Mouse (Mus musculus) liver, embryonic 12.5 days (tissue): ENCODE measurements at regions not wholly inside any gene's neighbourhood (a gene's known extent, or its start where the extent isn't known, plus 50 kb on each side); places are given as distances from the start of the nearest gene placed in this dataset.

ENCODE experiments used
- ATAC-seq: fragments of 200-750 bp; cut with Nextera tagmentation; 2 replicates; pipeline ENCODE4 v1.8.0; 2017; ENCODE audit warnings: moderate number of reproducible peaks, mild to moderate bottlenecking, moderate library complexity
- H3K27ac ChIP-seq: fragments of 300-500 bp; sonication (generic); 2 replicates; pipeline ENCODE4 v1.5.1; 2016; ENCODE audit warnings: mild to moderate bottlenecking
- H3K27me3 ChIP-seq: fragments of 300-500 bp; sonication (generic); replicated peaks from 2 replicates; pipeline ENCODE4 v1.6.1; 2016; ENCODE audit warnings: mild to moderate bottlenecking, moderate library complexity
- H3K36me3 ChIP-seq: fragments of 300-500 bp; sonication (generic); 2 replicates; pipeline ENCODE4 v1.6.1; 2016; ENCODE audit warnings: mild to moderate bottlenecking, moderate library complexity
- H3K4me1 ChIP-seq: fragments of 300-500 bp; sonication (generic); 2 replicates; pipeline ENCODE4 v1.6.1; 2016
- H3K4me2 ChIP-seq: fragments of 300-500 bp; sonication (generic); 2 replicates; pipeline ENCODE4 v1.6.1; 2016; ENCODE audit warnings: mild to moderate bottlenecking, moderate library complexity
- H3K4me3 ChIP-seq: fragments of 300-500 bp; sonication (generic); 2 replicates; pipeline ENCODE4 v1.5.1; 2016; ENCODE audit warnings: mild to moderate bottlenecking, moderate library complexity
- H3K9ac ChIP-seq: fragments of 300-500 bp; sonication (generic); 2 replicates; pipeline ENCODE4 v1.6.1; 2016; ENCODE audit warnings: mild to moderate bottlenecking, moderate library complexity
- H3K9me3 ChIP-seq: fragments of 300-500 bp; sonication (generic); replicated peaks from 2 replicates; pipeline ENCODE4 v1.6.1; 2016; ENCODE audit warnings: mild to moderate bottlenecking, moderate library complexity
- WGBS: fragments of 180-500 bp; shearing (Covaris S2); methylation state at CpG from one replicate; pipeline ENCODE4 v1.1.7; 2016; ENCODE audit not compliant: insufficient replicate concordance; 5-methylcytosine and 5-hydroxymethylcytosine counted together

DNA sequence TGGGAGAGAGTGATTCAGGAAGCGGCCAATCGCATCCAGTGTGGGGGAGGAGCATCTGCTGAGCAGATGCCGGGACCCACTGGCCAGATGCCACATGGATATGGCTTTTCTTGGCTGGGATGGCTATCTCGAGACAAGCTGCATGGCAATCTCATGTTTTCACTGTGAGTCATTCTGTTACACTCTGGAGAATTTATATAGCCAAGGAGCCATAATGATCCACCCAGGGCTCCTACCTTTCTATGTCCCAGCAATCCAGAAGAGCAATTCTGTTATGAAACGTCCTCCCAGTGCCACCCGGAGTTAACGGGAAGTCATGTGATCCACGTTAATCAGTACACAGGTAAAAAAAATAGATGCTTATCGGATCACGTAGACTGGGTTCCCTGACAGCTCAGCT, 175.7 kb upstream of the Klf4 start:
- H3K27me3 ChIP-seq = no peaks in the 10 kb centered on the region
- no peak overlapping the region for H3K4me3 ChIP-seq
- no peak overlapping the region for H3K27ac ChIP-seq
- H3K9me3 ChIP-seq = no peaks in the 10 kb centered on the region
- no peak overlapping the region for H3K4me2 ChIP-seq
- 70% methylated on average over 10 of the region's 10 CpGs for WGBS
- H3K36me3 ChIP-seq = no peaks in the 10 kb centered on the region
- H3K9ac ChIP-seq = no peak overlapping the region
- ATAC-seq = no peak
- H3K4me1 ChIP-seq = no peaks in the 10 kb centered on the region

DNA sequence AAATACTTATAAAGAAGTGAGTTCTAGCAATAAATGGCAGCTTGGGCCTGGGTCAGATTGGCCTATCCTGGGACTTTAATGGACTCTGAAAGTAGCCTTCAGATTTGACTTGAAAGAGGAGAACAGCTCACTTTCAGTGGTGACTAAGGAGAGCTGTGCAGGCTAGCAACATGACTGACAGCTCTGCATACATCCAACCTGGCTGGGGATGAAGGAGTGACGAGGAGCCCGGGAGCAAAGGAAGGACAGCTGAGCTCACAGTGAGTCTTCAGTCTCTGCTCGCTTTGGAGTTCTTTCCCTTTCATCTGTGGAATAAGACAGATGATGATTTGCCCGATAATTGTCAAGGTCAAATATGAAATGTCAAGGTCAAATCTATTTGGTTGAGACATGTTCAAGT, 172.7 kb upstream of the Klf4 start:
- Histone ChIP-seq H3K27ac (no peak overlapping the region), H3K27me3 (no peaks in the 10 kb centered on the region), H3K9ac (no peak overlapping the region), H3K4me3 (no peak overlapping the region), H3K36me3 (no peaks in the 10 kb centered on the region), H3K4me1 (no peaks in the 10 kb centered on the region), H3K4me2 (no peak overlapping the region), H3K9me3 (no peaks in the 10 kb centered on the region)
- WGBS = 54% methylated on average over 4 of the region's 4 CpGs
- no peak for ATAC-seq

GRCm38 (mm10) chr4:55703346-55703916, 171.2 kb upstream of the Klf4 start:
- no peak for ATAC-seq
- no peak overlapping the region for H3K4me3 ChIP-seq
- no peak overlapping the region for H3K27ac ChIP-seq
- no peaks in the 10 kb centered on the region for H3K36me3 ChIP-seq
- no peaks in the 10 kb centered on the region for H3K4me1 ChIP-seq
- 48% methylated on average over 2 of the region's 2 CpGs for WGBS
- H3K4me2 ChIP-seq = no peak overlapping the region
- no peak overlapping the region for H3K9ac ChIP-seq
- no peaks in the 10 kb centered on the region for H3K27me3 ChIP-seq
- H3K9me3 ChIP-seq = no peaks in the 10 kb centered on the region

DNA sequence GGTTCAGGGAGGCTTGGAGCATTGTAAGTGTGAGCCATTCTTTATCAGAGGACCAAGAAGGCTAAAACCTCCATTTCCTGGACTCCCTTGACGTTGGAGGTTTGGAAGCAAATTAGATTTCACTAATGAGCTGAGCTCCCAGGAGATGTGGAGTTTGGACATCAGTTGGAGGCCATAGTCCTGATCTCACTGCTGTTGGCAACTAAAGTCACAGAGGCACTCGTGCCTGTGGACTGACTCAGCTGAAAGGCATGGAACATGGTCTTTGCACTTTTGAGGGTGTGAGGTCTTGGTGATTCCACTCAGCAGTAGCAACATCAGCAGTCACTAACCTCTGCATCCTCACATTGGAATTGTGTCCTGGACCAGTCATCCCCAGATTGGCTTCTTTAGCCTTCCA, 169.1 kb upstream of the Klf4 start:
- Histone ChIP-seq H3K9me3 (no peaks in the 10 kb centered on the region), H3K27me3 (no peaks in the 10 kb centered on the region), H3K9ac (no peak overlapping the region), H3K27ac (no peak overlapping the region), H3K4me2 (no peak overlapping the region), H3K4me1 (no peaks in the 10 kb centered on the region), H3K36me3 (no peaks in the 10 kb centered on the region), H3K4me3 (no peak overlapping the region)
- ATAC-seq = no peak
- 54% methylated on average over 2 of the region's 2 CpGs for WGBS

DNA sequence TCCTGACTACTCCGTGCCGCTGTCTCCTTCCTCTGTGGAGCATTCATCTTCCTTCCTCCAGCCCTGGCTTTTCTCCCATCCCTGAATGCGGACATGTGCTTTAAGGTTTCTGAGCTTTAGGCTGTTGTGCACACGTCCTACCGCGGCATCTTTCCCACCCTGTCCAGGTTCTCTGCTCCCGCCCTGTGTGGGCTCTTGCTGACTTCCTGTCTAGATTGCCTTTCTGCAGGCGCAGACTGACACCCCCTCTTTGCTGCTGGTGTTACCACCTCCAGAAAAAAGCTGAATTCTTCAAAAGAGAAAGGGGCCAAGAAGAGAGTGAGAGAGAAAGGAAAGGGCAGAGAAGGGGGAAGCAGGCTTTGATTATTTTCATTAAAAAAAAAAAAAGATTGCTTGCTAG, 167.7 kb upstream of the Klf4 start:
- H3K4me2 ChIP-seq = no peak overlapping the region
- H3K36me3 ChIP-seq = no peaks in the 10 kb centered on the region
- no peak overlapping the region for H3K9ac ChIP-seq
- no peak overlapping the region for H3K4me3 ChIP-seq
- H3K27ac ChIP-seq = no peak overlapping the region
- 55% methylated on average over 8 of the region's 8 CpGs for WGBS
- ATAC-seq = no peak
- no peaks in the 10 kb centered on the region for H3K9me3 ChIP-seq
- no peaks in the 10 kb centered on the region for H3K27me3 ChIP-seq
- H3K4me1 ChIP-seq = no peaks in the 10 kb centered on the region

- no peak overlapping the region for H3K4me2 ChIP-seq
- no peaks in the 10 kb centered on the region for H3K9me3 ChIP-seq
- no peak overlapping the region for H3K9ac ChIP-seq
- no peaks in the 10 kb centered on the region for H3K36me3 ChIP-seq
- no peak for ATAC-seq
- H3K27ac ChIP-seq = no peak overlapping the region
- no peaks in the 10 kb centered on the region for H3K4me1 ChIP-seq
- H3K4me3 ChIP-seq = no peak overlapping the region
- WGBS = 65% methylated on average over 5 of the region's 5 CpGs
- H3K27me3 ChIP-seq = no peaks in the 10 kb centered on the region
Measured at GRCm38 (mm10) chr4:55699161-55699560, 166.9 kb upstream of the Klf4 start.

DNA sequence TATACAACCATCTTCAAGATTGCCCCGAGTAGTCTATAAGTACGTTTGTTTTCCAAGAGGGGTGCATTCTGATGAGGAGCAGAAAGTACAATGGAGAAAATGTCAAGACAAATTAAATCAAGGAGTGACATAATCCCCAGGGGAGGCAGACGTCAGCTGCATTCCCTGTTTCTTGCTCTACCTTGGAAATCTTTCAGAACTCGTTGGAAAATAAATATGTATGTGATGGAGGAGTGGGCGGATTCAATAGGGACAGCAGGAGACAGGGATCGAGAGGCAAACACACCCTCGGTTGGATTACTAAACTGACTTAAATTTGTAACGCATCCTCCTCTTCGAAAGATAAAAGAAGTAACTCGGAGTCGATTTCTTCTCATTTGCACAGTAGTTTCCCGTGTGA, 164.8 kb upstream of the Klf4 start:
- Histone ChIP-seq H3K27me3 (no peaks in the 10 kb centered on the region), H3K36me3 (no peaks in the 10 kb centered on the region), H3K4me2 (no peak overlapping the region), H3K9me3 (no peaks in the 10 kb centered on the region), H3K9ac (no peak overlapping the region), H3K27ac (no peak overlapping the region), H3K4me3 (no peak overlapping the region), H3K4me1 (no peaks in the 10 kb centered on the region)
- ATAC-seq = no peak
- WGBS = 67% methylated on average over 12 of the region's 12 CpGs

DNA sequence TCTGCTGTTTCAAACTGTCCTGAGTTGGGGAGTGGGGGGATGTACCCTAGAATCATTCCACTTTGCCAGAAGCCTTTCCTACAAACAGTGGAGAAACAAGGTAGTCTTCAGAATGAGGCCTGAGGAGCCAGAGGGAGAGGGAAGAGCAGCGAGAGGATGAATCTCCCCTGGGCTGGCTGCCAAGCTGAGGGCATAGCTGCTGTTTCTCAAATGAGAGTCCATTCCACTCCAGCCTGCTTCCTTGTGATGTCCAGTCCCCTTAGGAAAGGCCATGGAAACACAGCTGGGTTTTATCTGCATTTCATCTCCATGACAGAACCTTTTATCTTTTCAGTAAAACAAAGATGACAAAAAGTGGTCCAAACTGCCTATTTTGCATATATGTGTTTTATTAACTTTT, 164.2 kb upstream of the Klf4 start:
- Histone ChIP-seq H3K27ac (no peak overlapping the region), H3K4me1 (no peaks in the 10 kb centered on the region), H3K9me3 (no peaks in the 10 kb centered on the region), H3K36me3 (no peaks in the 10 kb centered on the region), H3K27me3 (no peaks in the 10 kb centered on the region), H3K9ac (no peak overlapping the region), H3K4me3 (no peak overlapping the region), H3K4me2 (no peak overlapping the region)
- WGBS = 50% methylated on average over 1 of the region's 1 CpGs
- no peak for ATAC-seq

GRCm38 (mm10) chr4:55695246-55695645, 163.0 kb upstream of the Klf4 start:
- no peak overlapping the region for H3K27ac ChIP-seq
- H3K9ac ChIP-seq = no peak overlapping the region
- no peak overlapping the region for H3K4me2 ChIP-seq
- ATAC-seq = no peak
- H3K9me3 ChIP-seq = no peaks in the 10 kb centered on the region
- no peak overlapping the region for H3K4me3 ChIP-seq
- H3K36me3 ChIP-seq = no peaks in the 10 kb centered on the region
- no peaks in the 10 kb centered on the region for H3K4me1 ChIP-seq
- WGBS = 74% methylated on average over 1 of the region's 1 CpGs
- H3K27me3 ChIP-seq = no peaks in the 10 kb centered on the region

DNA sequence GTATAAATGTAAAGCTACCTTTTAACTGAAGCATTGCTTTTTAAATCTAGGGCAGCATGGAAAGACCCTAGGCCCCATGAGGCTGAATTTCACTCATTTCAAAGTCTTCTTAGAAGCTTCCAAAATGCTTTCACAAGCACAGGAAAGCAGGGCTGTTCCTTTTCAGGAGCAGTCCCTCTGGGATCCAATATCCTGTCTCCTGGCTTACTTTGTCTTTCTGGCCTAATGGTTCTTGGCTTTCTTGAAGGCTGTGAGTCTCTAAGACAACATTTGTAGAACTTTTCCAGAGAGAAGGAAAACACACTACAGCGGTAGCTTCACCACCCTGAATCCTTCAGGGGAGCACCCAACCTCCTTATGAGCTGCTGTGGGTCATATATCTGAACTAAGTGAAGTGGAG, 157.2 kb upstream of the Klf4 start:
- ATAC-seq = no peak
- Histone ChIP-seq H3K9ac (no peak overlapping the region), H3K27me3 (no peaks in the 10 kb centered on the region), H3K36me3 (no peaks in the 10 kb centered on the region), H3K27ac (no peak overlapping the region), H3K4me2 (no peak overlapping the region), H3K4me3 (no peak overlapping the region), H3K4me1 (no peaks in the 10 kb centered on the region), H3K9me3 (no peaks in the 10 kb centered on the region)
- WGBS = 60% methylated on average over 1 of the region's 1 CpGs

DNA sequence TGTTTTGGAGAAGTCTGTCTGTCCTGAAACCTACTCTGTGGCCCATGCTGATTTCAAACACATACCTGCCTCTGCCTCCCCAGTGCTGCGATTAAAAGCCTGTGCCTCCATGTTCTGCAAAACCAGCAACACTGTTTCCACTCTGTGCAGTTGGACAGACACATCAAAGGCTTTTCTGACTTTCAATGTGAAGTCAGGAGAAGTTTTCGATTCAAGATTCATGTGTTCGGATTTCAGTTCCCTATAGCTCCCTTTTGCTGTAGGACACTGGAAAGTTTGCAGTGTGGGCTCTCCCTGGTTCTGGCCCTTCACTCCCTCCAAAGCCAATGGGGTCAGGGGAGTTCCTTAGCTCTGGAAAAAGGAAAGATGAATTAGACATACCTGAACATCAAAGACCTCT, 154.5 kb upstream of the Klf4 start:
- Histone ChIP-seq H3K4me2 (no peak overlapping the region), H3K27ac (no peak overlapping the region), H3K4me1 (no peaks in the 10 kb centered on the region), H3K36me3 (no peaks in the 10 kb centered on the region), H3K4me3 (no peak overlapping the region), H3K9me3 (no peaks in the 10 kb centered on the region), H3K27me3 (no peaks in the 10 kb centered on the region), H3K9ac (no peak overlapping the region)
- WGBS = 72% methylated on average over 3 of the region's 3 CpGs
- no peak for ATAC-seq

DNA sequence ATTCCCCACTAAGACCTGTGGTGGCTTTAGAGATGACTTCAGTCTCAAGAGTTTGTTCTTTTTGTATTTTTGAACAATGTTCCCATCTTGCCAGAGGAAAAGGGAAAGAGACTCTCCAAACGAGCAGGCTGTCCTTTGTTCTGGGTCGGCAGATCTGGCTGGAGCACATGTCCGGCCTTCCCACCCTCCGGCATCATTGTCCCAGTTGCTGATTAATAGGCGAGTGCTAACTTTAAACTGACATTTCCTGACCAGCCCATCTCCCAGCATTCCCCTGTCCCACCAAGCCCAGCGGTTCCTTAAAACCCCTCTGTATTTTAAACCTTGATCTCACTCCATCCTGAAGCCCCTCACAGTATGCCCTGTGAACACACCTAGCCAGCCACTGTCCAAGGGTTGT, 140.0 kb upstream of the Klf4 start:
- no peak for ATAC-seq
- no peaks in the 10 kb centered on the region for H3K27me3 ChIP-seq
- no peak overlapping the region for H3K4me2 ChIP-seq
- WGBS = 56% methylated on average over 6 of the region's 6 CpGs
- H3K4me3 ChIP-seq = no peak overlapping the region
- no peaks in the 10 kb centered on the region for H3K36me3 ChIP-seq
- no peaks in the 10 kb centered on the region for H3K9me3 ChIP-seq
- H3K27ac ChIP-seq = no peak overlapping the region
- no peak overlapping the region for H3K9ac ChIP-seq
- H3K4me1 ChIP-seq = no peaks in the 10 kb centered on the region

DNA sequence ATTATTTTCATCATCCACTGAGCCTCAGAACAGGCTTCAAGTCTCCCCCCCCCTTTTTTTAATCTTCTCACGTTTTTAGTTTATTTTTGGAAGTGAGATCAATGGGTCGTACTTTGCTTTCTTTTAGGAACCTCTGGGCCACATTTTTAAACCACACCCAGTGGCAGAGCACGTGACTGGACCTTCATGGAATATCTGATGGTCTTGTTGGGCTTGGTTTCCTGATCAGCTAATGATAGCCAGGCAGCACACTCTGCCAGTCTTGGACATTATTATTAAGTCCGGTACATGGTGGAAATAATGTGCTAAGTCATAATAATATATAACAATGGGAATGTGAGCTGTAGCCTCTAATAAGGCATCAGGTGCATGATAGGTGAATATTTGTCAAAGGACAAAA, 138.0 kb upstream of the Klf4 start:
- no peak overlapping the region for H3K9ac ChIP-seq
- H3K9me3 ChIP-seq = no peaks in the 10 kb centered on the region
- H3K36me3 ChIP-seq = no peaks in the 10 kb centered on the region
- WGBS = 41% methylated on average over 4 of the region's 4 CpGs
- no peaks in the 10 kb centered on the region for H3K4me1 ChIP-seq
- ATAC-seq = no peak
- H3K27ac ChIP-seq = no peak overlapping the region
- no peak overlapping the region for H3K4me3 ChIP-seq
- H3K27me3 ChIP-seq = no peaks in the 10 kb centered on the region
- H3K4me2 ChIP-seq = no peak overlapping the region
